Comparison of ENCODE assay signal across 8 mouse cellular contexts in genomic region chr11:110380310-110380668, GRCm38 (mm10). TPM values are rescaled to one million over a fixed set of nuclear protein-coding genes. Genes with fewer than 3 reads are reported as not detected.
DNase-seq lines count a peak whose midpoint lies in the region; ATAC-seq and TF ChIP-seq lines count a peak whose summit lies in the region.

No protein-coding gene starts in this region.

- H3K27ac ChIP-seq in testis, adult 2 months (ENCODE audit: control insufficient read depth, insufficient read depth, low read depth, low read length) = no peak overlapping the region
- peak overlapping the region; percentile 16; the same call in 1 of the 2 replicates for H3K27ac ChIP-seq in liver, embryonic 11.5 days (ENCODE audit: low read depth, low read length)
- H3K27ac ChIP-seq in stomach, embryonic 14.5 days (ENCODE audit: low read length) = peak overlapping the region; percentile 52; the same call in 1 of the 2 replicates

- TF ChIP-seq CTCF in testis, adult 2 months (IDR thresholded peaks at IDR 0.05; ENCODE audit: control insufficient read depth, insufficient read depth, insufficient replicate concordance, low read depth, low read length) = no peak

- H3K9ac ChIP-seq in liver, embryonic 11.5 days (ENCODE audit: low read depth, low read length) = peak overlapping the region; percentile 59; the same call in 1 of the 2 replicates
- no peak overlapping the region for H3K9ac ChIP-seq in stomach, embryonic 14.5 days (replicated peaks; ENCODE audit: low read depth, low read length)

- H3K4me3 ChIP-seq in erythroblast, embryonic 14.5 days (replicated peaks) = peak overlapping the region; percentile 34
- H3K4me3 ChIP-seq in testis, adult 2 months (ENCODE audit: control insufficient read depth, low read depth, low read length) = peak overlapping the region; percentile 37
- H3K4me3 ChIP-seq in liver, embryonic 11.5 days (ENCODE audit: low read depth, low read length) = peak overlapping the region; percentile 42
- H3K4me3 ChIP-seq in stomach, embryonic 14.5 days (ENCODE audit: low read depth, low read length) = peak overlapping the region; percentile 20

- ATAC-seq in erythroblast, adult 5-6 weeks (replicated peaks; ENCODE audit: low FRiP score, poor library complexity, severe bottlenecking) = no peak
- peak; percentile 45; the same call in 1 of the 2 replicates for ATAC-seq in liver, embryonic 11.5 days (replicated peaks; ENCODE audit: low FRiP score)
- ATAC-seq in stomach, embryonic 14.5 days (ENCODE audit: insufficient number of reproducible peaks, insufficient read depth, low FRiP score, low read depth) = peak; percentile 47; the same call in 1 of the 2 replicates

- 28% methylated on average over 15 of the region's 15 CpGs for whole genome bisulfite sequencing in liver, embryonic 11.5 days
- 23% methylated on average over 15 of the region's 15 CpGs for WGBS in stomach, embryonic 14.5 days

- H3K4me1 ChIP-seq in erythroblast, embryonic 14.5 days (ENCODE audit: control insufficient read depth) = peaks cover 11% of the 10 kb centered on the region
- H3K4me1 ChIP-seq in testis, adult 2 months (ENCODE audit: control insufficient read depth, insufficient read depth, low read length) = peaks cover 11% of the 10 kb centered on the region
- H3K4me1 ChIP-seq in liver, embryonic 11.5 days (replicated peaks; ENCODE audit: control insufficient read depth, insufficient read depth, low read length) = peaks cover 12% of the 10 kb centered on the region
- H3K4me1 ChIP-seq in stomach, embryonic 14.5 days (ENCODE audit: control insufficient read depth, insufficient read depth, low read length) = no peaks in the 10 kb centered on the region

- TF ChIP-seq POLR2A in testis, adult 2 months (IDR thresholded peaks at IDR 0.05; ENCODE audit: control insufficient read depth, low read depth, low read length) = no peak

- H3K27me3 ChIP-seq in erythroblast, embryonic 14.5 days (ENCODE audit: control insufficient read depth) = no peaks in the 10 kb centered on the region
- H3K27me3 ChIP-seq in testis, adult 2 months (ENCODE audit: control insufficient read depth, insufficient read depth, low read length) = no peaks in the 10 kb centered on the region
- no peaks in the 10 kb centered on the region for H3K27me3 ChIP-seq in liver, embryonic 11.5 days (replicated peaks; ENCODE audit: control insufficient read depth, insufficient read depth, low read length)
- H3K27me3 ChIP-seq in stomach, embryonic 14.5 days (ENCODE audit: control insufficient read depth, insufficient read depth, low read length) = no peaks in the 10 kb centered on the region

- no peaks in the 10 kb centered on the region for H3K9me3 ChIP-seq in erythroblast, embryonic 14.5 days (ENCODE audit: control insufficient read depth, low read length)
- H3K9me3 ChIP-seq in liver, embryonic 11.5 days (ENCODE audit: control insufficient read depth, low read length) = no peaks in the 10 kb centered on the region
- H3K9me3 ChIP-seq in stomach, embryonic 14.5 days (ENCODE audit: control insufficient read depth, low read depth, low read length) = no peaks in the 10 kb centered on the region

- peak overlapping the region; percentile 85 for H3K4me2 ChIP-seq in liver, embryonic 11.5 days
- peak overlapping the region; percentile 47 for H3K4me2 ChIP-seq in stomach, embryonic 14.5 days (replicated peaks; ENCODE audit: low read depth, low read length)

- H3K36me3 ChIP-seq in erythroblast, embryonic 14.5 days (ENCODE audit: control insufficient read depth) = no peaks in the 10 kb centered on the region
- no peaks in the 10 kb centered on the region for H3K36me3 ChIP-seq in testis, adult 2 months (ENCODE audit: control insufficient read depth, insufficient read depth, low read length)
- H3K36me3 ChIP-seq in liver, embryonic 11.5 days (ENCODE audit: control insufficient read depth, insufficient read depth, low read length) = no peaks in the 10 kb centered on the region
- no peaks in the 10 kb centered on the region for H3K36me3 ChIP-seq in stomach, embryonic 14.5 days (ENCODE audit: control insufficient read depth, insufficient read depth, low read length)

- no peak for DNase-seq in testis, postnatal 14 days (ENCODE audit: low spot score)
- no peak for DNase-seq in liver, embryonic 11.5 days (ENCODE audit: low spot score)
- no peak for DNase-seq in adrenal gland, postnatal 4 days (ENCODE audit: low spot score in 2 of 2)
- no peak for DNase-seq in spleen, postnatal 4 days (ENCODE audit: low spot score in 2 of 2)

RNA-seq across cellular contexts. Expression of gene Map2k6, which starts 18.6 kb away (rescaled TPM):
- not detected in 2 replicates for polyA plus RNA-seq in erythroblast, embryonic 14.5 days (2012)
- 0.63 and 0.77 TPM in 2 replicates for total RNA-seq in erythroblast, adult 5-6 weeks (2015; ENCODE audit: low replicate concordance)
- total RNA-seq in erythroblast, adult 5-6 weeks (2017; ENCODE audit: low replicate concordance) = 1.5 and 4.6 TPM in 2 replicates
- 0.49 and 0.68 TPM in 2 replicates for polyA plus RNA-seq in testis, adult 2 months (2012; rRNA removed)
- 14.8 and 15.0 TPM in 2 replicates for polyA plus RNA-seq in liver, embryonic 11.5 days (2014; fragmentation: Nextera tagmentation; extraction: Ambion mirVana)
- polyA plus RNA-seq in stomach, embryonic 14.5 days (2014; fragmentation: Nextera tagmentation; extraction: Ambion mirVana) = 26.7 and 27.3 TPM in 2 replicates
- total RNA-seq in adrenal gland, postnatal 4 days (2021) = 10 to 100 TPM; 14.1 to 16.2 TPM

RNA-seq across cellular contexts. Expression of gene Abca5, which starts 42.8 kb away (rescaled TPM):
- polyA plus RNA-seq in erythroblast, embryonic 14.5 days (2012) = not detected in 2 replicates
- 0.42 TPM in 1 of 2 replicates, not detected in the other for total RNA-seq in erythroblast, adult 5-6 weeks (2015; ENCODE audit: low replicate concordance)
- 0.28 TPM in 1 of 2 replicates, not detected in the other for total RNA-seq in erythroblast, adult 5-6 weeks (2017; ENCODE audit: low replicate concordance)
- 3.4 and 5.1 TPM in 2 replicates for polyA plus RNA-seq in testis, adult 2 months (2012; rRNA removed)
- polyA plus RNA-seq in liver, embryonic 11.5 days (2014; fragmentation: Nextera tagmentation; extraction: Ambion mirVana) = 0.79 and 1.5 TPM in 2 replicates
- 8.7 and 12.4 TPM in 2 replicates for polyA plus RNA-seq in stomach, embryonic 14.5 days (2014; fragmentation: Nextera tagmentation; extraction: Ambion mirVana)
- total RNA-seq in adrenal gland, postnatal 4 days (2021) = 10 to 100 TPM; 14.3 to 15.2 TPM
